Mouse (Mus musculus): Measurements from ENCODE around the gene Hist1h3c. TPM values are rescaled to one million over a fixed set of nuclear protein-coding genes. Genes with fewer than 3 reads are reported as not detected.
"Not testable (repeated sequence)": the region's sequence is repeated elsewhere in the genome, so short reads cannot be mapped to it uniquely, and the experiment has no call there.

Hist1h3c gene
- polyA plus RNA-seq, 1 experiment from 2014 or later, result 0.78 TPM

GRCm38 (mm10) chr13:23755000-23755399, 9.6 kb upstream of the Hist1h3c start:
- Histone ChIP-seq H3K27me3 (replicated peaks) (no peaks in the 10 kb centered on the region), H3K4me1 (peaks cover 16% of the 10 kb centered on the region), H3K27ac (replicated peaks) (no peak overlapping the region), H3K4me2 (no peak overlapping the region), H3K4me3 (replicated peaks) (no peak overlapping the region), H3K9me3 (replicated peaks) (no peaks in the 10 kb centered on the region), H3K9ac (replicated peaks) (no peak overlapping the region), H3K36me3 (no peaks in the 10 kb centered on the region)
- no peak for ATAC-seq (ENCODE audit: low FRiP score)

- Histone ChIP-seq H3K27me3 (replicated peaks) (no peaks in the 10 kb centered on the region), H3K4me3 (replicated peaks) (no peak overlapping the region), H3K36me3 (no peaks in the 10 kb centered on the region), H3K4me2 (peak overlapping the region; percentile 34; the same call in 1 of the 2 replicates), H3K9me3 (replicated peaks) (no peaks in the 10 kb centered on the region), H3K27ac (replicated peaks) (no peak overlapping the region), H3K4me1 (peaks cover 14% of the 10 kb centered on the region), H3K9ac (replicated peaks) (no peak overlapping the region)
- ATAC-seq (ENCODE audit: low FRiP score), result no peak
- WGBS, result 61% methylated on average over 4 of the region's 4 CpGs
These were observed 8.1 kb upstream of the Hist1h3c start for GRCm38 (mm10) chr13:23753314-23754078.

GRCm38 (mm10) chr13:23752742-23753172, 7.4 kb upstream of the Hist1h3c start:
- Histone ChIP-seq H3K9ac (replicated peaks) (no peak overlapping the region), H3K4me2 (peak overlapping the region; percentile 34), H3K4me1 (peaks cover 17% of the 10 kb centered on the region), H3K36me3 (no peaks in the 10 kb centered on the region), H3K27me3 (replicated peaks) (no peaks in the 10 kb centered on the region), H3K27ac (replicated peaks) (no peak overlapping the region), H3K4me3 (replicated peaks) (no peak overlapping the region), H3K9me3 (replicated peaks) (no peaks in the 10 kb centered on the region)
- ATAC-seq (ENCODE audit: low FRiP score), result no peak
- 4% methylated on average over 6 of the region's 6 CpGs for WGBS

- H3K27me3 ChIP-seq (replicated peaks); H3K36me3 ChIP-seq; H3K9me3 ChIP-seq (replicated peaks): not testable (repeated sequence)
- Histone ChIP-seq H3K4me1 (peaks cover 17% of the 10 kb centered on the region), H3K27ac (replicated peaks) (peak within 1 kb of the TSS; percentile 93), H3K4me3 (replicated peaks) (peak within 1 kb of the TSS; percentile 46), H3K4me2 (peak within 1 kb of the TSS; percentile 81), H3K9ac (replicated peaks) (peak within 1 kb of the TSS; percentile 52)
- WGBS, result 0% methylated on average over 19 of the region's 47 CpGs
- ATAC-seq (ENCODE audit: low FRiP score), result peak; percentile 80
These were observed 6.8 kb upstream of the Hist1h3c start, which contains the start of gene Hist1h3b for GRCm38 (mm10) chr13:23752067-23752741. TSS of gene Hist1h3b (plus strand) at chr13:23752267.

GRCm38 (mm10) chr13:23751478-23751956, 6.1 kb upstream of the Hist1h3c start:
- Histone ChIP-seq H3K9me3 (replicated peaks) (no peaks in the 10 kb centered on the region), H3K4me3 (replicated peaks) (peak overlapping the region; percentile 46), H3K36me3 (no peaks in the 10 kb centered on the region), H3K4me2 (peak overlapping the region; percentile 81), H3K27me3 (replicated peaks) (no peaks in the 10 kb centered on the region), H3K27ac (replicated peaks) (peak overlapping the region; percentile 93), H3K9ac (replicated peaks) (peak overlapping the region; percentile 8; the same call in 1 of the 2 replicates), H3K4me1 (peaks cover 19% of the 10 kb centered on the region)
- ATAC-seq (ENCODE audit: low FRiP score), result no peak
- WGBS, result 1% methylated on average over 11 of the region's 11 CpGs

- Histone ChIP-seq H3K4me1 (peaks cover 19% of the 10 kb centered on the region), H3K27ac (replicated peaks) (peak within 1 kb of the TSS; percentile 93), H3K9ac (replicated peaks) (peak within 1 kb of the TSS; percentile 52), H3K4me3 (replicated peaks) (peak within 1 kb of the TSS; percentile 46), H3K4me2 (peak within 1 kb of the TSS; percentile 81)
- H3K36me3 ChIP-seq; H3K27me3 ChIP-seq (replicated peaks); H3K9me3 ChIP-seq (replicated peaks): not testable (repeated sequence)
- 2% methylated on average over 28 of the region's 47 CpGs for WGBS
- peak; percentile 65 for ATAC-seq (ENCODE audit: low FRiP score)
These were observed 5.6 kb upstream of the Hist1h3c start, which contains the start of gene Hist1h2ab for GRCm38 (mm10) chr13:23750839-23751477. TSS of gene Hist1h2ab (plus strand) at chr13:23751126.

GRCm38 (mm10) chr13:23749563-23750121, 4.2 kb upstream of the Hist1h3c start:
- ATAC-seq (ENCODE audit: low FRiP score), result no peak
- H3K36me3 ChIP-seq, result no peaks in the 10 kb centered on the region
- peaks cover 25% of the 10 kb centered on the region for H3K4me1 ChIP-seq
- H3K4me3 ChIP-seq (replicated peaks), result no peak overlapping the region
- H3K9me3 ChIP-seq (replicated peaks), result no peaks in the 10 kb centered on the region
- peak overlapping the region; percentile 65; the same call in 1 of the 2 replicates for H3K27ac ChIP-seq (replicated peaks)
- WGBS, result 89% methylated on average over 5 of the region's 5 CpGs
- H3K4me2 ChIP-seq, result no peak overlapping the region
- no peaks in the 10 kb centered on the region for H3K27me3 ChIP-seq (replicated peaks)
- H3K9ac ChIP-seq (replicated peaks), result no peak overlapping the region

- Histone ChIP-seq H3K4me3 (replicated peaks) (no peak overlapping the region), H3K4me1 (peaks cover 25% of the 10 kb centered on the region), H3K9me3 (replicated peaks) (no peaks in the 10 kb centered on the region), H3K27me3 (replicated peaks) (no peaks in the 10 kb centered on the region), H3K27ac (replicated peaks) (no peak overlapping the region), H3K9ac (replicated peaks) (no peak overlapping the region), H3K4me2 (no peak overlapping the region), H3K36me3 (no peaks in the 10 kb centered on the region)
- ATAC-seq (ENCODE audit: low FRiP score), result no peak
- WGBS, result 2% methylated on average over 4 of the region's 4 CpGs
These were observed 2.5 kb upstream of the Hist1h3c start for GRCm38 (mm10) chr13:23747892-23748288.

- Histone ChIP-seq H3K4me1 (peaks cover 22% of the 10 kb centered on the region), H3K27ac (replicated peaks) (peak overlapping the region; percentile 96)
- WGBS, result 3% methylated on average over 10 of the region's 13 CpGs
These were observed 1.9 kb upstream of the Hist1h3c start for GRCm38 (mm10) chr13:23747081-23747891.

GRCm38 (mm10) chr13:23746201-23747080, 1.0 kb upstream of the Hist1h3c start, which contains the start of gene Hist1h2bb:
TSS of gene Hist1h2bb (plus strand) at chr13:23746734.
- not testable (repeated sequence) for H3K36me3 ChIP-seq; H3K9me3 ChIP-seq (replicated peaks); H3K27me3 ChIP-seq (replicated peaks)
- peaks cover 18% of the 10 kb centered on the region for H3K4me1 ChIP-seq
- H3K9ac ChIP-seq (replicated peaks), result peak within 1 kb of the TSS; percentile 51
- under 1% methylated on average over 42 of the region's 58 CpGs for WGBS
- H3K4me3 ChIP-seq (replicated peaks), result peak within 1 kb of the TSS; percentile 46
- peak within 1 kb of the TSS; percentile 81 for H3K4me2 ChIP-seq
- ATAC-seq (ENCODE audit: low FRiP score), result peak; percentile 93
- peak within 1 kb of the TSS; percentile 96 for H3K27ac ChIP-seq (replicated peaks)

More at GRCm38 (mm10) chr13:23747081-23747891, 1.9 kb upstream of the Hist1h3c start:
- Histone ChIP-seq H3K4me2 (peak overlapping the region; percentile 81), H3K36me3 (no peaks in the 10 kb centered on the region), H3K4me3 (replicated peaks) (peak overlapping the region; percentile 46), H3K9me3 (replicated peaks) (no peaks in the 10 kb centered on the region), H3K9ac (replicated peaks) (0 out of 2 replicates have a peak overlapping the region, but pooled peaks have one; percentile 29), H3K27me3 (replicated peaks) (no peaks in the 10 kb centered on the region)
- ATAC-seq (ENCODE audit: low FRiP score), result peak; percentile 16; the same call in 1 of the 2 replicates

Measured in neural tube, embryonic 15.5 days (tissue).